Mouse (Mus musculus): ENCODE data around the gene Atp5g3. TPM values are rescaled to one million over a fixed set of nuclear protein-coding genes. Genes with fewer than 3 reads are reported as not detected.
"Not testable (repeated sequence)": the region's sequence is repeated elsewhere in the genome, so short reads cannot be mapped to it uniquely, and the experiment has no call there.

Gene Atp5g3
- polyA plus RNA-seq, 1 experiment from 2014 or later = 2,142 TPM

DNA sequence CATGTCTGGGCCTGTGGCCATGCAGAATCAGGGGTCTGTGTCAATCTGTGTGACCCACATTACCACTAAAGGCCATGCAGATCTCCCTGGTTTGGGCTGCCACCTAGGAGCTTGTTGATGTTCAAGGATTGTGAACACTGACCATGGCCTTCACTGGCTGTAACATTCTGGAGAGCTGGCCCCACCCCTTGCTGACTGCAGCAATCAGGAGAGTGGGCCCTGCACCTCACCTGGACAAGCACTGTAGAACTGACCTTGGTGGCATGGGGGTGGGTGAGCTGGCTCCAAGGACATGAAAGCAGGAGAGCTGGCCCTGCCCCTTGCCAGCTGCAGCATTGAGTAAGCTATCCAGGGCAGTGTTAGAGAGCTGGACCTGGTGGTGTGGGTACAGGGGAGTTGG is 16.6 kb upstream of the Atp5g3 start:
- H3K4me3 ChIP-seq = no peak overlapping the region
- no peak overlapping the region for H3K9ac ChIP-seq
- no peak for ATAC-seq (ENCODE audit: insufficient number of reproducible peaks, low FRiP score)
- no peaks in the 10 kb centered on the region for H3K4me1 ChIP-seq (replicated peaks)
- H3K27ac ChIP-seq (ENCODE audit: poor library complexity, severe bottlenecking) = no peak overlapping the region
- H3K27me3 ChIP-seq (replicated peaks) = no peaks in the 10 kb centered on the region
- no peaks in the 10 kb centered on the region for H3K36me3 ChIP-seq
- no peak overlapping the region for H3K4me2 ChIP-seq
- H3K9me3 ChIP-seq (replicated peaks) = 0 out of 2 replicates have a peak, but pooled peaks cover 5% of the 10 kb centered on the region

GRCm38 (mm10) chr2:73925539-73925938 is 14.4 kb upstream of the Atp5g3 start:
- Histone ChIP-seq H3K9ac (no peak overlapping the region), H3K4me3 (no peak overlapping the region), H3K4me2 (no peak overlapping the region), H3K9me3 (replicated peaks) (0 out of 2 replicates have a peak, but pooled peaks cover 5% of the 10 kb centered on the region), H3K27me3 (replicated peaks) (no peaks in the 10 kb centered on the region), H3K27ac (ENCODE audit: poor library complexity, severe bottlenecking) (no peak overlapping the region), H3K36me3 (no peaks in the 10 kb centered on the region), H3K4me1 (replicated peaks) (no peaks in the 10 kb centered on the region)
- ATAC-seq (ENCODE audit: insufficient number of reproducible peaks, low FRiP score) = no peak
- 68% methylated on average over 3 of the region's 3 CpGs for WGBS

DNA sequence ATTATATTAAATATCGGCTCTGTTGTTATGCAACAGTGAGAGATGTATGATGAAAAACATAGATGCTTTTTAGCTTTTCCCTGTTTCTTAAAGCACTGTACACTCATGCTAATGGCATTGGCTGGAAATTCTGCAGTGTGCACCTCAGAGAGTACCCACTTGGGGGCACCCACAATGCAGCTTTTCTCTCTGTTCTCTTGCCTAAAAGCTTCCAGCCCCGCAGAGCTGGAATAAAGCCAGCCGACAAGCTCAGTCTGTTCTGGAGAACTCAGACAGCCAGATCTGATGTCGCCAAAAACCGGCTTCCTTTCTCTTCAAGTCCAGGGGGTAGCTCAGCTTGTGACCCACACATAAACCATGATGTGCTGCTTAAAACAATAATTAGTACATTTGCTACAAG is 14.0 kb upstream of the Atp5g3 start:
- H3K4me1 ChIP-seq (replicated peaks) = 0 out of 2 replicates have a peak, but pooled peaks cover 3% of the 10 kb centered on the region
- WGBS = 28% methylated on average over 5 of the region's 5 CpGs
- no peak overlapping the region for H3K4me3 ChIP-seq
- no peak overlapping the region for H3K4me2 ChIP-seq
- no peak overlapping the region for H3K27ac ChIP-seq (ENCODE audit: poor library complexity, severe bottlenecking)
- no peak for ATAC-seq (ENCODE audit: insufficient number of reproducible peaks, low FRiP score)
- no peak overlapping the region for H3K9ac ChIP-seq
- no peaks in the 10 kb centered on the region for H3K27me3 ChIP-seq (replicated peaks)
- H3K36me3 ChIP-seq = no peaks in the 10 kb centered on the region
- H3K9me3 ChIP-seq (replicated peaks) = 0 out of 2 replicates have a peak, but pooled peaks cover 3% of the 10 kb centered on the region

- ATAC-seq (ENCODE audit: insufficient number of reproducible peaks, low FRiP score) = no peak
- H3K9me3 ChIP-seq (replicated peaks) = no peaks in the 10 kb centered on the region
- H3K4me3 ChIP-seq = no peak overlapping the region
Measured at GRCm38 (mm10) chr2:73919642-73920041, 8.5 kb upstream of the Atp5g3 start.

DNA sequence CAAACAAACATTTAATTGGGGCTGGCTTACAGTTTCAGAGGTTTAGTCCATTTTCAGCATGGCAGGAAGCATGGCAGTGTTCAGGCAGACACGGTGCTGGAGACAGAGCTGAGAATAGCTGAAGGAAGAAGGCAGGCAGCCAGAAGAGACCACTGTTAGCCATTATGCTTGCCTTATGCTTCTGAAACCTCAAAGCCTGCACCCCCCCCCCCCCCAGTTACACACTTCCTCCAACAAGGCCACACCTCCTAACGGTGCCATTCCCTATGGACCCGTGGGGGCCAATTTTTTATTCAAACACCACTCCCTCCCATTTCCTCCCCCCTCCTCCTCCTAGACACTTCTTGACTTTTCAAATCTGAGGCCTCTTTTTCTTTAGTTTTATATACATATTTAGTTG is 1.1 kb upstream of the Atp5g3 start:
- no peaks in the 10 kb centered on the region for H3K27me3 ChIP-seq (replicated peaks)
- no peak overlapping the region for H3K9ac ChIP-seq
- peaks cover 11% of the 10 kb centered on the region for H3K4me1 ChIP-seq (replicated peaks)
- H3K27ac ChIP-seq (ENCODE audit: poor library complexity, severe bottlenecking) = no peak overlapping the region
- WGBS = 65% methylated on average over 3 of the region's 3 CpGs
- H3K36me3 ChIP-seq = peaks cover 24% of the 10 kb centered on the region
- no peak overlapping the region for H3K4me2 ChIP-seq
- no peaks in the 10 kb centered on the region for H3K9me3 ChIP-seq (replicated peaks)
- no peak for ATAC-seq (ENCODE audit: insufficient number of reproducible peaks, low FRiP score)
- no peak overlapping the region for H3K4me3 ChIP-seq

More at GRCm38 (mm10) chr2:73919642-73920041, 8.5 kb upstream of the Atp5g3 start:
- 0 out of 2 replicates have a peak, but pooled peaks cover 3% of the 10 kb centered on the region for H3K4me1 ChIP-seq (replicated peaks)
- no peak overlapping the region for H3K4me2 ChIP-seq
- no peaks in the 10 kb centered on the region for H3K27me3 ChIP-seq (replicated peaks)
- H3K36me3 ChIP-seq = no peaks in the 10 kb centered on the region
- 77% methylated on average over 7 of the region's 7 CpGs for WGBS
- H3K9ac ChIP-seq = no peak overlapping the region
- H3K27ac ChIP-seq (ENCODE audit: poor library complexity, severe bottlenecking) = no peak overlapping the region

- Histone ChIP-seq H3K9ac (peak overlapping the region; percentile 100), H3K36me3 (peaks cover 35% of the 10 kb centered on the region), H3K4me1 (replicated peaks) (peaks cover 11% of the 10 kb centered on the region), H3K27ac (ENCODE audit: poor library complexity, severe bottlenecking) (peak overlapping the region; percentile 97), H3K9me3 (replicated peaks) (no peaks in the 10 kb centered on the region), H3K4me2 (peak overlapping the region; percentile 75), H3K27me3 (replicated peaks) (no peaks in the 10 kb centered on the region), H3K4me3 (peak overlapping the region; percentile 97)
- ATAC-seq (ENCODE audit: insufficient number of reproducible peaks, low FRiP score) = peak; percentile 70
- under 1% methylated on average over 42 of the region's 50 CpGs for WGBS
Measured at GRCm38 (mm10) chr2:73910571-73911174, 453 bp downstream of the Atp5g3 start.

DNA sequence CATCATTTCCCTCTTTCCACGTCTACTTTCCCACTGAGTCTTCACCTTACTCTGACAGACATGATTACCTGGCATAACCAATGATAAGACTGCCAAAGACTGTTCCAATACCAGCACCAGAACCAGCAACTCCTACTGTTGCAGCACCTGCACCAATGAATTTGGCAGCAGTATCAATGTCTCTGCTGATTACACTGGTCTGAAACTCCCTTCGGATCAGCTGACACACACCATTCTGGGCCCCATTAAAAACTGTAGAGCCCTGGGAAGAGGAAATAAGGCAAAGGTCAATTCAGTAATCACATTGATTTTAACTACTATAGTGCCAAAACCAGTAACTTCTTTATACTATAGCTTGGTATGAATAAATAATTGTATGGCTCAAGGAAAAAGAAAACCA is 2.0 kb downstream of the Atp5g3 start:
- WGBS = 73% methylated on average over 2 of the region's 2 CpGs
- H3K27ac ChIP-seq (ENCODE audit: poor library complexity, severe bottlenecking) = no peak overlapping the region
- H3K4me3 ChIP-seq = peak overlapping the region; percentile 27; the same call in 1 of the 2 replicates
- H3K9ac ChIP-seq = no peak overlapping the region; the same call in 1 of the 2 replicates
- peaks cover 42% of the 10 kb centered on the region for H3K36me3 ChIP-seq
- ATAC-seq (ENCODE audit: insufficient number of reproducible peaks, low FRiP score) = no peak
- peak overlapping the region; percentile 51 for H3K4me2 ChIP-seq
- no peaks in the 10 kb centered on the region for H3K27me3 ChIP-seq (replicated peaks)
- H3K9me3 ChIP-seq (replicated peaks) = no peaks in the 10 kb centered on the region
- H3K4me1 ChIP-seq (replicated peaks) = peaks cover 11% of the 10 kb centered on the region

- not testable (repeated sequence) for ATAC-seq (ENCODE audit: insufficient number of reproducible peaks, low FRiP score)
Measured at GRCm38 (mm10) chr2:73904679-73905078, 6.4 kb downstream of the Atp5g3 start.

DNA sequence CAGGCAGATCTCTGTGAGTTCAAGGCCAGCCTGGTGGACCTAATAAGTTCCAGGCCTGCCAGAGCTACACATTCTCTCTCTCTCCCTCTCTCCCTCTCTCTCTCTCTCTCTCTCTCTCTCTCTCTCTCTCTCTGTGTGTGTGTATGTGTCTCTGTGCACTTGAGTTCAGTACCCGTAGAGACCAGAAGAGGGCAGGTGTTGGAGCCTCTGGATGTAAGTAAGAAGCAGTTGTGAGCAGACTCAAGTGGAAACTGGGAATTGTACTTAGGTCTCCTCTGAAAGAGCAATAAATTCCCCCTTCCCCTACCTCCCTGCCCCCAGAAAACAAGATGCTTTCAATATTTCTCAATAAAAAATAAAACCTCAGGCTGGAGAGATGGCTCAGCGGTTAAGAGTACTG is 7.6 kb downstream of the Atp5g3 start:
- WGBS = 90% methylated on average over 2 of the region's 2 CpGs
- Histone ChIP-seq H3K27ac (ENCODE audit: poor library complexity, severe bottlenecking) (no peak overlapping the region), H3K9ac (no peak overlapping the region), H3K4me1 (replicated peaks) (peaks cover 2% of the 10 kb centered on the region), H3K36me3 (peaks cover 41% of the 10 kb centered on the region), H3K9me3 (replicated peaks) (no peaks in the 10 kb centered on the region), H3K4me3 (no peak overlapping the region), H3K27me3 (replicated peaks) (no peaks in the 10 kb centered on the region), H3K4me2 (no peak overlapping the region)
- ATAC-seq (ENCODE audit: insufficient number of reproducible peaks, low FRiP score) = no peak

More at GRCm38 (mm10) chr2:73904679-73905078, 6.4 kb downstream of the Atp5g3 start:
- H3K4me2 ChIP-seq; H3K9me3 ChIP-seq (replicated peaks); H3K4me1 ChIP-seq (replicated peaks); H3K27ac ChIP-seq (ENCODE audit: poor library complexity, severe bottlenecking); H3K9ac ChIP-seq; H3K4me3 ChIP-seq; H3K27me3 ChIP-seq (replicated peaks): not testable (repeated sequence)
- peaks cover 49% of the 10 kb centered on the region for H3K36me3 ChIP-seq

DNA sequence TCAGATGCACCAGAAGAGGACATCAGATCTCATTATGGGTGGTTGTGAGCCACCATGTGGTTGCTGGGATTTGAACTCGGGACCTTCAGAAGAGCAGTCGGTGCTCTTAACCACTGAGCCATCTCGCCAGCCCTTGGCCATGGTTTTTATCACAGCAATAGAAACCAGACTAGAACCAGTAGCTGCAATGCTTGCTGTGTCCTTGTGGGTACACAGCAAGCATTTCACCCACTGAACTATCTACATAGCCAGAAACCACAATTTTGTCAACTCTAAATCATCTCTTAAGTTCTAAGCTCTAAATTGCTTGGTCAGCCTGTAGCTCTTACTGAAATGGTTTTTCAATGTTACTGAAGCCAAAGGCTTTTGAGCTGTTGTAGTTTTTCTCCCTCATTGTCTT is 8.8 kb downstream of the Atp5g3 start:
- not testable (repeated sequence) for H3K9me3 ChIP-seq (replicated peaks); H3K9ac ChIP-seq; H3K4me3 ChIP-seq; H3K4me2 ChIP-seq; H3K27ac ChIP-seq (ENCODE audit: poor library complexity, severe bottlenecking); ATAC-seq (ENCODE audit: insufficient number of reproducible peaks, low FRiP score); H3K4me1 ChIP-seq (replicated peaks); H3K27me3 ChIP-seq (replicated peaks)
- 93% methylated on average over 3 of the region's 3 CpGs for WGBS
- H3K36me3 ChIP-seq = peaks cover 29% of the 10 kb centered on the region

GRCm38 (mm10) chr2:73901169-73901568 is 10.0 kb downstream of the Atp5g3 start:
- Histone ChIP-seq H3K9ac (no peak overlapping the region), H3K27me3 (replicated peaks) (no peaks in the 10 kb centered on the region), H3K4me3 (no peak overlapping the region), H3K27ac (ENCODE audit: poor library complexity, severe bottlenecking) (no peak overlapping the region), H3K9me3 (replicated peaks) (no peaks in the 10 kb centered on the region), H3K4me1 (replicated peaks) (no peaks in the 10 kb centered on the region), H3K4me2 (no peak overlapping the region), H3K36me3 (peaks cover 18% of the 10 kb centered on the region)
- no peak for ATAC-seq (ENCODE audit: insufficient number of reproducible peaks, low FRiP score)

- no peak overlapping the region for H3K9ac ChIP-seq
- no peak for ATAC-seq (ENCODE audit: insufficient number of reproducible peaks, low FRiP score)
- no peaks in the 10 kb centered on the region for H3K4me1 ChIP-seq (replicated peaks)
- H3K36me3 ChIP-seq = peaks cover 15% of the 10 kb centered on the region
- H3K4me2 ChIP-seq = no peak overlapping the region
- no peak overlapping the region for H3K27ac ChIP-seq (ENCODE audit: poor library complexity, severe bottlenecking)
- H3K9me3 ChIP-seq (replicated peaks) = no peaks in the 10 kb centered on the region
- no peak overlapping the region for H3K4me3 ChIP-seq
- no peaks in the 10 kb centered on the region for H3K27me3 ChIP-seq (replicated peaks)
- WGBS = 68% methylated on average over 1 of the region's 1 CpGs
Measured at GRCm38 (mm10) chr2:73900364-73900763, 10.8 kb downstream of the Atp5g3 start.

Data from heart, embryonic 12.5 days (tissue).